Mouse (Mus musculus): ENCODE measurements at regions not wholly inside any gene's neighbourhood (a gene's known extent, or its start where the extent isn't known, plus 50 kb on each side); places are given as distances from the start of the nearest gene placed in this dataset.
"Not testable (repeated sequence)": the region's sequence is repeated elsewhere in the genome, so short reads cannot be mapped to it uniquely, and the experiment has no call there.

GRCm38 (mm10) chr4:143029813-143030212 lies 183.0 kb downstream of the Prdm2 start:
- 71% methylated on average over 4 of the region's 4 CpGs for WGBS
- H3K9ac ChIP-seq (ENCODE audit: low read length); H3K36me3 ChIP-seq (ENCODE audit: control insufficient read depth, insufficient read depth, low read length); ATAC-seq (replicated peaks; ENCODE audit: low FRiP score, low TSS enrichment, low read depth); H3K4me1 ChIP-seq (replicated peaks; ENCODE audit: control insufficient read depth, insufficient read depth, low read length); H3K9me3 ChIP-seq (ENCODE audit: control insufficient read depth, low read length); H3K27ac ChIP-seq (ENCODE audit: low read depth); H3K4me2 ChIP-seq (ENCODE audit: low read length); DNase-seq (ENCODE audit: low spot score); H3K4me3 ChIP-seq (ENCODE audit: low read depth, low read length); H3K27me3 ChIP-seq (replicated peaks; ENCODE audit: control insufficient read depth, insufficient read depth, low read length): not testable (repeated sequence)

- Histone ChIP-seq H3K9me3 (ENCODE audit: control insufficient read depth, low read length) (0 out of 2 replicates have a peak, but pooled peaks cover 2% of the 10 kb centered on the region), H3K9ac (ENCODE audit: low read length) (no peak overlapping the region), H3K4me3 (ENCODE audit: low read depth, low read length) (no peak overlapping the region), H3K4me2 (ENCODE audit: low read length) (no peak overlapping the region), H3K36me3 (ENCODE audit: control insufficient read depth, insufficient read depth, low read length) (no peaks in the 10 kb centered on the region), H3K27me3 (replicated peaks; ENCODE audit: control insufficient read depth, insufficient read depth, low read length) (no peaks in the 10 kb centered on the region), H3K4me1 (replicated peaks; ENCODE audit: control insufficient read depth, insufficient read depth, low read length) (no peaks in the 10 kb centered on the region), H3K27ac (ENCODE audit: low read depth) (no peak overlapping the region)
- 9% methylated on average over 5 of the region's 5 CpGs for WGBS
- ATAC-seq (replicated peaks; ENCODE audit: low FRiP score, low TSS enrichment, low read depth) (peak; percentile 76), DNase-seq (ENCODE audit: low spot score) (peak; percentile 74)
Observed at GRCm38 (mm10) chr4:143027292-143027691, 185.5 kb downstream of the Prdm2 start.

- 0 out of 2 replicates have a peak, but pooled peaks cover 2% of the 10 kb centered on the region for H3K9me3 ChIP-seq (ENCODE audit: control insufficient read depth, low read length)
- H3K27ac ChIP-seq (ENCODE audit: low read depth): no peak overlapping the region
- no peaks in the 10 kb centered on the region for H3K36me3 ChIP-seq (ENCODE audit: control insufficient read depth, insufficient read depth, low read length)
- ATAC-seq (replicated peaks; ENCODE audit: low FRiP score, low TSS enrichment, low read depth) (no peak), DNase-seq (ENCODE audit: low spot score) (peak; percentile 74)
- no peaks in the 10 kb centered on the region for H3K4me1 ChIP-seq (replicated peaks; ENCODE audit: control insufficient read depth, insufficient read depth, low read length)
- H3K27me3 ChIP-seq (replicated peaks; ENCODE audit: control insufficient read depth, insufficient read depth, low read length): no peaks in the 10 kb centered on the region
- WGBS: 46% methylated on average over 10 of the region's 10 CpGs
- no peak overlapping the region for H3K4me2 ChIP-seq (ENCODE audit: low read length)
- no peak overlapping the region for H3K4me3 ChIP-seq (ENCODE audit: low read depth, low read length)
- no peak overlapping the region for H3K9ac ChIP-seq (ENCODE audit: low read length)
Observed at GRCm38 (mm10) chr4:143021242-143021881, 191.4 kb downstream of the Prdm2 start.

- Histone ChIP-seq H3K4me2 (ENCODE audit: low read length) (no peak overlapping the region), H3K27me3 (replicated peaks; ENCODE audit: control insufficient read depth, insufficient read depth, low read length) (no peaks in the 10 kb centered on the region), H3K4me1 (replicated peaks; ENCODE audit: control insufficient read depth, insufficient read depth, low read length) (no peaks in the 10 kb centered on the region), H3K9me3 (ENCODE audit: control insufficient read depth, low read length) (0 out of 2 replicates have a peak, but pooled peaks cover 2% of the 10 kb centered on the region), H3K4me3 (ENCODE audit: low read depth, low read length) (no peak overlapping the region), H3K36me3 (ENCODE audit: control insufficient read depth, insufficient read depth, low read length) (no peaks in the 10 kb centered on the region), H3K27ac (ENCODE audit: low read depth) (no peak overlapping the region), H3K9ac (ENCODE audit: low read length) (no peak overlapping the region)
- WGBS: 75% methylated on average over 4 of the region's 4 CpGs
- ATAC-seq (replicated peaks; ENCODE audit: low FRiP score, low TSS enrichment, low read depth) (no peak), DNase-seq (ENCODE audit: low spot score) (no peak)
Observed at GRCm38 (mm10) chr4:143020658-143021057, 192.1 kb downstream of the Prdm2 start.

- H3K27me3 ChIP-seq (replicated peaks; ENCODE audit: control insufficient read depth, insufficient read depth, low read length): no peaks in the 10 kb centered on the region
- H3K27ac ChIP-seq (ENCODE audit: low read depth): no peak overlapping the region
- no peaks in the 10 kb centered on the region for H3K4me1 ChIP-seq (replicated peaks; ENCODE audit: control insufficient read depth, insufficient read depth, low read length)
- WGBS: 81% methylated on average over 8 of the region's 8 CpGs
- H3K9ac ChIP-seq (ENCODE audit: low read length): no peak overlapping the region
- H3K4me3 ChIP-seq (ENCODE audit: low read depth, low read length): no peak overlapping the region
- no peaks in the 10 kb centered on the region for H3K36me3 ChIP-seq (ENCODE audit: control insufficient read depth, insufficient read depth, low read length)
- ATAC-seq (replicated peaks; ENCODE audit: low FRiP score, low TSS enrichment, low read depth) (no peak), DNase-seq (ENCODE audit: low spot score) (no peak)
- H3K9me3 ChIP-seq (ENCODE audit: control insufficient read depth, low read length): no peaks in the 10 kb centered on the region
- H3K4me2 ChIP-seq (ENCODE audit: low read length): no peak overlapping the region
Observed at GRCm38 (mm10) chr4:143012900-143013299, 199.9 kb downstream of the Prdm2 start.

GRCm38 (mm10) chr4:143001961-143002360 lies 210.8 kb downstream of the Prdm2 start:
- no peaks in the 10 kb centered on the region for H3K9me3 ChIP-seq (ENCODE audit: control insufficient read depth, low read length)
- no peak overlapping the region for H3K27ac ChIP-seq (ENCODE audit: low read depth)
- no peak overlapping the region for H3K4me2 ChIP-seq (ENCODE audit: low read length)
- H3K9ac ChIP-seq (ENCODE audit: low read length): no peak overlapping the region
- H3K27me3 ChIP-seq (replicated peaks; ENCODE audit: control insufficient read depth, insufficient read depth, low read length): no peaks in the 10 kb centered on the region
- H3K4me3 ChIP-seq (ENCODE audit: low read depth, low read length): no peak overlapping the region
- WGBS: 47% methylated on average over 13 of the region's 13 CpGs
- ATAC-seq (replicated peaks; ENCODE audit: low FRiP score, low TSS enrichment, low read depth) (no peak), DNase-seq (ENCODE audit: low spot score) (no peak)
- no peaks in the 10 kb centered on the region for H3K4me1 ChIP-seq (replicated peaks; ENCODE audit: control insufficient read depth, insufficient read depth, low read length)
- H3K36me3 ChIP-seq (ENCODE audit: control insufficient read depth, insufficient read depth, low read length): no peaks in the 10 kb centered on the region

GRCm38 (mm10) chr4:143001486-143001885 lies 211.3 kb downstream of the Prdm2 start:
- Histone ChIP-seq H3K9ac (ENCODE audit: low read length) (no peak overlapping the region), H3K27me3 (replicated peaks; ENCODE audit: control insufficient read depth, insufficient read depth, low read length) (no peaks in the 10 kb centered on the region), H3K4me1 (replicated peaks; ENCODE audit: control insufficient read depth, insufficient read depth, low read length) (no peaks in the 10 kb centered on the region), H3K4me3 (ENCODE audit: low read depth, low read length) (no peak overlapping the region), H3K36me3 (ENCODE audit: control insufficient read depth, insufficient read depth, low read length) (no peaks in the 10 kb centered on the region), H3K9me3 (ENCODE audit: control insufficient read depth, low read length) (no peaks in the 10 kb centered on the region), H3K4me2 (ENCODE audit: low read length) (no peak overlapping the region), H3K27ac (ENCODE audit: low read depth) (no peak overlapping the region)
- no peak for DNase-seq (ENCODE audit: low spot score)
- no peak for ATAC-seq (replicated peaks; ENCODE audit: low FRiP score, low TSS enrichment, low read depth)
- WGBS: 65% methylated on average over 5 of the region's 5 CpGs

- Histone ChIP-seq H3K9ac (ENCODE audit: low read length) (no peak overlapping the region), H3K4me2 (ENCODE audit: low read length) (no peak overlapping the region), H3K27me3 (replicated peaks; ENCODE audit: control insufficient read depth, insufficient read depth, low read length) (no peaks in the 10 kb centered on the region), H3K27ac (ENCODE audit: low read depth) (no peak overlapping the region), H3K36me3 (ENCODE audit: control insufficient read depth, insufficient read depth, low read length) (no peaks in the 10 kb centered on the region), H3K4me3 (ENCODE audit: low read depth, low read length) (no peak overlapping the region), H3K9me3 (ENCODE audit: control insufficient read depth, low read length) (no peaks in the 10 kb centered on the region), H3K4me1 (replicated peaks; ENCODE audit: control insufficient read depth, insufficient read depth, low read length) (no peaks in the 10 kb centered on the region)
- no peak for DNase-seq (ENCODE audit: low spot score)
- 67% methylated on average over 4 of the region's 4 CpGs for WGBS
- no peak for ATAC-seq (replicated peaks; ENCODE audit: low FRiP score, low TSS enrichment, low read depth)
Observed at GRCm38 (mm10) chr4:142996406-142996805, 216.4 kb downstream of the Prdm2 start.

GRCm38 (mm10) chr4:142991401-142991800 lies 221.4 kb downstream of the Prdm2 start:
- no peak for ATAC-seq (replicated peaks; ENCODE audit: low FRiP score, low TSS enrichment, low read depth)
- WGBS: 41% methylated on average over 4 of the region's 4 CpGs

More at GRCm38 (mm10) chr4:142991401-142991800, 221.4 kb downstream of the Prdm2 start:
- Histone ChIP-seq H3K9me3 (ENCODE audit: control insufficient read depth, low read length) (no peaks in the 10 kb centered on the region), H3K27me3 (replicated peaks; ENCODE audit: control insufficient read depth, insufficient read depth, low read length) (no peaks in the 10 kb centered on the region), H3K27ac (ENCODE audit: low read depth) (no peak overlapping the region), H3K4me3 (ENCODE audit: low read depth, low read length) (no peak overlapping the region), H3K36me3 (ENCODE audit: control insufficient read depth, insufficient read depth, low read length) (no peaks in the 10 kb centered on the region), H3K4me1 (replicated peaks; ENCODE audit: control insufficient read depth, insufficient read depth, low read length) (no peaks in the 10 kb centered on the region), H3K9ac (ENCODE audit: low read length) (no peak overlapping the region), H3K4me2 (ENCODE audit: low read length) (no peak overlapping the region)
- no peak for DNase-seq (ENCODE audit: low spot score)
